Mouse (Mus musculus): Measurements from ENCODE around the gene Exosc9.
A peak's percentile ranks its signal among the peaks of the same experiment; 100 is the strongest.

Gene Exosc9

DNA sequence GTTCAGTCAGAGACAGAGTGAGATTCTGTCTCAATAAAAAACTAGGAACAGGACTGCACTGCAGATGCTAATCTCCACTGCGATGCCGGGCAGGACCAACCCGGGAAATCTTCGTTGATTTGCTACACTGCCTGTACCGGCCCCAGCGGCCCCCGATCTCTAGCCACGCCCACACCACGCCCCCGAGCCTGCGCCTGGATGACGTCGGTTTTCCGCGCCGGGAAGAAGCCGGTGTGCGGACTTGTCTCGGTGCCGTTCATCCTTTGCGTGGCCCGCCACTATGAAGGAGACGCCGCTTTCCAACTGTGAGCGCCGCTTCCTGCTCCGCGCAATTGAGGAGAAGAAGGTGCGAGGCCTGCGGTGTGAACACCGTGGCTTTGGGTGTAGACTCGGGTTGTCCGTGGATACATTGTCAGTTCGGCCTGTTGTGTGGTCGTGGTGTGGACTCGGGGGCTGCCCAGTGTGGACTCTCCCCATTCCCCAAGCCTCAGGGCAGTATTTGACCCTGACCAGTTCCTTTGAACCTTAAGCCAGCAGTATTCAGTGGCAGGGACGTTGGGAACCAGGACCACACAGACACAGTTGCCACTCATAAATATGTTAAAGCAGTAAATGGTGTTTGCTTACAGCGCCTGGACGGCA, at the start of gene Exosc9:
TSS of gene Exosc9 (plus strand) at position 201 of the 642 bp plus-strand sequence.
- peak; percentile 98 for DNase-seq

DNA sequence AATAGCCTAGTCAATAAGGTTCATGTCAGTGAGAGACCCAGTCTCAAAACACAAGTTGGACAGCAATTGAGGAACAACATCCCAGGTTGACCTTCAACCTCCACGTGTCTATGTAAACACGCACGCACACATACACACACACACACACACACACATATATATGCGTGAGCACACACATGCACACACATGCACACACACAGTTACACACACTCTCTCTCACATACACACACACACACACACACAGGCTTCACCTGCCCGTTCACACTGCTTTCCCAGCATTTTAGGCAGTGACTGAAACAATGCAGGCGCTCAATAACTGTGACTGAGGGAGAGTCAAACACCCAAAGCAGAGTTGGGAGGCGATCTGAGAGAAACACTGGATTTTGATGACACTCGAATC, 47.1 kb upstream of the Exosc9 start:
- no peak for DNase-seq

DNA sequence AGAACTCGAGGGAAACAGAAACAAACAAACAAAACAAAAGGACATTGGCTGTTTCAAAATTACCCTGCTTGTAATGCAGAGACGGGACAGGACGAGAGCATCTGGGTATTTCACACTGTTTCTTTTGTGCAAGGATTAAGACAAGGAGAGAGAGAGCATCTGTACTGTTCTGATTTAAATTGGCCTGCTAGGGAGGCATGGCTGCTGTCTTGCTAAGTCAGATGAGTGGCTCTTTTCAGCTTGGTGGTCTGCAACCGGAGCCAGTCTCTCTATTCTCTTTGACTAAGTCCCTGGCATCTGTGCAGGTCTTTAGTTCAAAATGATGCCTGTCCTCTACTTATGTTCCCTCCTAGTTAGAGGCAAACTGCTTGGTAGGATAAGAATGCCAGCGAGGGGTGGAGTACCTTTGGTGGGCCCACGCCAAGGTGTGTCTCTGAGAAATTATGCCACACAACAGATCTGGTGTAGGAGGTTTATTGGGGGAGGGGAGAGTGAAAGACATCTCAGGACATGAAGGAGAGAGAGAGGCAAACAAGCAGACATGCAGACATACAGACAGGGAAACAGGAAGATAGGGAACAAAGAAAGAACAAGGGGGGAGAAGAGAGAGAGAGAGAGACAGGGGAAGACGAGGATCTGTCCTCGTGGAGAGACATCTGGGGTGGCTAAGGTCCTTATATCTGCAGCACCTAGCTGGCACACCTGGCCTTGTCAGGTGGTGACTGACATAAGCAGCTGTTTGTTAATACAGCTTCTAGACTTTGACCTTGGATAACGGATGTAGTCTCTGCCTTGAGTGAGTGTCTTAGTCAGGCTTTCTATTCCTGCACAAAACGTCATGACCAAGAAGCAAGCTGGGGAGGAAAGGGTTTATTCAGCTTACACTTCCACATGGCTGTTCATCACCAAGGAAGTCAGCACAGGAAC, 46.3 kb upstream of the Exosc9 start:
- DNase-seq, result no peak

DNA sequence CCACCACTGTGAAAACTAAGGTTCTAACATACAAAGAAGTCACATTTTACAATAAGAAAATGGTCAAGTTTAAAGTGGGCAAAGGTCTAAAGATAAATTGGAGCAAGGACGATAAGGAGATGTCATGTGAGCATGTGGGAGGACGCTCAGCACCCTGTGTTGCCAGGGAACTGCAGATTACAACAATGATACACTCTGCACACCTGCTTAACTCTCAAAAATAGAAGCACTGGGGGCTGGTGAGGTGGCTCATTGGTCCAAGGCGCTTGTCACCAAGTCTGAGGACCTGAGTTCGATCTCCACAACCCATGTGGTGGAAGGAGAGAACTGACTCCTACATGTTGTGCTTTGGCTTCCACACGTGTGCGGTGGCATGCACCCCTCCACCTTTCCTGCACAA, 40.9 kb upstream of the Exosc9 start:
- DNase-seq, result no peak

DNA sequence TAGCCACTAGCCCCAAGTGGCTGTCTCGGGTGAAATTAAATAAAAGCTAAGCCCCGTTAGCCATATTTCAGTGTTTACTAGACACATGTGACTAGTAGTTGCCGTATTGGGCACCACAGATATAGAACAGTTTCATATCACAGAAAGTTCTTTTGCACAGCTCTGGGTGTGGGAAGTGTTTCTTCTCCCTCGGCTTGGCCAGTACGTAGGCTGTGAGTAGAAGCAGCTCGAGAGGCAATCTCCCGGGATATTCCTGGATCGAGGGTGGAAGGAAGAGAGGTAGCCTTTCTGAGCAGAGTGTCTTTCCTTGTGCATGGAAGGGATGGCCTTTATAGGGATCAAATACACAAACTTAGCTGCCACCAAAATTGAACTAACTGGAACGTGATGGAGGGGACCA, 36.2 kb upstream of the Exosc9 start:
- DNase-seq, result no peak

DNA sequence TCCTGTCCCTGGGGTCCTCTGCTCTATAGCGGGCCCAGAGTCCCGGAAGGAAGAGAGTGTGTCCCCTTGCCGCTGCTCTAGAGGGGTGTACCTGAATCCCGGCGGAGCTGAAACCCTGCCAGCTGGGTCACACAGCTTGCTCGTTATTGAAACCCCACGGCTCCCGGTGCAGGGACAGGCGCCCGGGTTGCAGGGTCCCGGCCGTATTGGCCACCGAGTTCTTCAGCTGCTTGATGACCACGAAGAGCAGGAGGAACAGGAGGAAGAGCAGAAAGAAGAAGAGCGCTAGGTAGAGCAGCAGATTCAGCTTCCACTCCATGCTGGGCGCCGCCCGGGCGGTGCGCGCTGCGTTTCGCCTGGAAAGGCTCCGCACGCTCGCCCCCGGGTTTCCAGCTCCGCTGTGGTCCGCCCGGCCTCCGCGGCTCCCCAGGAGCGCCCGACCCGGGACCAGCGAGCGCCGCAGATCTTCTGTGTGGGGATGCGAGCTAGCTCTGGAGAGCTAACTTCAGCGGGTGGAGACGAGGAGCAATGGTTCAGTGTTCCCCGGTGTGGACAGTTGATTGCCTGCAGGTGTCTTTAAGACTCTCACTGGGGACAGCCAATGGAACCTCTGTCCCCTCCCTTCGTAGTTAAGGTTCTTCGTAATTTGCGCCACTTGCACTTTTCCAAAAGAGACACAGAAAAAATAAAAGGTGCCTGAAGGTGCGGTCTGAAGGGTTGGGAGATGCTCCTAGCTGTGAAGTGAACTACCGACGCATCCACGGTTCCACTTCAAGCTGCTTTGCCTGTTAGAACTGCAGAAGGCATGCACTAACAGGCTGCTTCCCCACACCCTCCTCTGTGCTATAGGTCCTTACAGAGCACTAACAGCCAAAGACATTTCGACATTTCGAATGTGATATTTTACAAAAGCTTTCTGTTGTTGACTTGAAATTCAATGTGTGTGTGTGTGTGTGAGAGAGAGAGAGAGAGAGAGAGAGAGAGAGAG, 31.0 kb upstream of the Exosc9 start, which contains the start of gene Gm11549:
TSS of gene Gm11549 (minus strand) at position 741 of the 988 bp plus-strand sequence.
- peak; percentile 31 for DNase-seq

DNA sequence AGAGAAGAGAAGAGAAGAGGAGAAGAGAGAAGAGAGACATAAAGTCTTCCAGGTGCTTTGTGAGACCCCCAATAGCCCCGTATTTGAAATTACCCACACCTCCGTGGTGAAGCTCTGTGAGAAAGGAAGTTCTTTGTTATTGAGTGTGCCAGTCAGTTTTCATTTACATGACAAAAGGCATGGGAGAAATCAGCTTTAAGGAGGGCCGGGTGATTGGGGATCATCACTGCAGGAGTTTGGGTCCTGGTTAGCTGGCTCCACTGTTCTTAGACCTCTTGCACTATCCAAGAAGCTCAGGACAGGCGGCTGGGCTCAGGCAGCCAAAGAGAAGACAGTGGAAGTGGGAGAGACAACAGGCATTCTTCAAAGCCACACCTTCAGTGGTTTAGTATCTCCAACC, 30.3 kb upstream of the Exosc9 start:
- DNase-seq, result no peak

DNA sequence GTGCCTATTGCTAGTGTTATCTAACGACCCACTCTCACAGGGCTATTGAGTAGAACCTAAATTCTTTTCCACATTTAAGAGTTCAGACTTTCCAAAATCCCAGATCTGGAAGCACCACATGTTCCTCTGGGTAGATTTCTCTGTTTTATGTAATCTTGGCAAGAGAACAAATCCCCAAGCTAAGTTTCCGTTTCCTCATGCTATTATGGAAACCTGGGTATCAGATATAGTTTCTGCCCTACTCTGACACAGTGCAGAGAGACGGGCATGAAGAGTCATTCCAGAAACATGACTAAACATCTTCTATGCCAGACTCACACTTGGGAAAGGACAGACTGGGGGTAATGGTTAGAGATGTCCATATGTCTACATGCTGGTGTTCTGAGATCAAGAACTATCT, 27.9 kb upstream of the Exosc9 start:
- no peak for DNase-seq

DNA sequence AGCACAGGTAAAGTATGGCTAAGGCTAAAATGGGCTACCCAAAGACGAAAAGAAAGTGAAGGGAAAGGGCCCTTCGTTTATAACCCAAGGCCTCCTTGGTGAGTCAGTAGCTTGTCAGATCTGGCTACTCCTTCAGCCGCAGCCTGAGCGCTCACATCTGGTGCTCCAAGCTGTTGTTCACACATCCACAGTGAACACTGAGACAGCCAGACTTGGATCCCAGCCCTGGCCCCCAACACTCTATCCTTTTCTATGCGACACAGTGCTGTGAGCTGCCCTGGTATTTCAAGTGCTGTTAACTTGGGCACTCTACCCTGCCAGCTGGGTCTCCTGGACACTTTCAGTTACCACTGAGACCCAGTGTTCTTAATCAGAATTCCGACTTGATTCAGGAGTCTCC, 22.1 kb upstream of the Exosc9 start:
- no peak for DNase-seq

DNA sequence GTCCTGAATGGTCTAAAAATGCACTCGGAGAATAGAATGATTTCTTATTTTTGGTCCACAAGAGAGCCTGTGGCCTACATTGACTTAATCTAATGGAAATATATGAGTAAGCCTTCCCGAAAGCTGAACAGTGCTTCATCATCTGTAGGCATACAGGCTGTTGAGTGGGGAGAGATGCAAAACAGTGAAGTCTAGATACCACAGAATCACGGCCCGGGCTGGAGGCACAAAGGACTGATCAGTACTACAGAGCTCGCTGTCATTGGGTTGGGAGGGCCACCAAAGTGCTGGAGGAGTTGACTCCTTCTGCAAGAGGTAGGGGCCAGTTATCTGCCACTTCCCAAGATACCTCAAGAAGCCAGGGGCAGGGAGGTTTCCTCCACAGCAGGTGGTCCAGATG, 21.6 kb upstream of the Exosc9 start:
- no peak for DNase-seq

DNA sequence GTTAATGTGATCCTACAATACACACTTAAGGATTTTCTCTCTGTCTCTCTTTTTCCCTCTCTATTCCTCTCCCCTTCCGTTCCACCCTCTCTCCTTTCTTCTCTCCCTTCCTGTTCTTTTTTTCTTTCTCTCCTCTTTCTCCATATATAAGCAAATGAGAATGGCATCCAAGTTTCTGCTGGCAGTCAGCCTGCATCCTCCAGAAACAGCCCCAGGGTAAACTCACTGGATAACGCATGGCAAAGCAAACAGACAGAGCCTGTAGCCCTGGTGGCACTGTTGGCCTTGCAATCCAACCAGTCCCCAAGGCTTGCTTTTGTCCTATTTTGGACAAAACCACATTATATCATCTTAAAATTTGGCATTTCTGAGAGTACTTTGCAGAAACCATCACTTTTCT, 21.2 kb upstream of the Exosc9 start:
- DNase-seq, result no peak

DNA sequence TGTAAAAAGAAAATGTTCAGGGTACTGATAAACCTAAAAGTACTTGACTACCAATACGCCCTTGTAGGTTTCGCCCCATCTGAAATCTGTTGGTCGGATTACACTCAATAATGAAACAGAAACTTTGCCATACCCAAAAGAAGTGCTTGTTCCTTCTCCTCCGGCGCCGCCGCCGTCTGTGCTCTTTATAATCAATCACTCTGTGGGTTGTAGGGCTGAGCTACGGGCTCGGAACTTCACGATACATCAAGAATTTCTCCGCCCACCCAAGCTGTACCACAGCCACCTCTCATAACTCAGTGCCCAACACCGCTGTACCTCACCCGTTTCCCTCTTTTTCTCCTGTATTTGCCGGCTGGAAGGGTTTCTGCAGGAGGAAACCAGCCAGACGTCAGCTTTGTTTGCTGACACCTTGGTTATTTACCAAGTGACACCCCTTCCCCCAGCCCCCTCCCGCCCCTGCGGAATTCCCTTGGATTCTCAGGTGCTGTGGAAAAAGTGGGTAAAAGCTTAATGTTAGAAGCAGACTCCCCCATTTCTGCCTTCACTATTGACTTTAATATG, 20.3 kb upstream of the Exosc9 start:
- no peak for DNase-seq

DNA sequence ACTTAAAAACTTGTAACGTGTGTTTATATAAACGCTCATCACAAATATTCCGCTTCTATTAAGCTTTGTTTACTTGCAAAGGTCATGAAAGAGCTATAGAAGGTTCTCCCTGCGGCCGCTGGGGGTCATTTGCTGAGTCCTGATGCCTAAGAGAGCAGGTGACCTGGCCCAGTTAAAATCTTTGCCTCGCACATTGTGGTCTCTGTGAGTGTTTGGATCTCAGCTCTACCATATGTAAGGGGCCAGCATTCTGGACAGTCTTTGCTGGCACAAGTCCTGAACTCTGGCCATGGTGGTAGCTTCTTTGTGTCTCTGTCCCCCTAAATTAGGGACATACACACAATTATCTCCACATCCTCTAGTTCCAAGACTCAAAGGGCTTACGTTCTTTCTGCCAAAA, 19.7 kb upstream of the Exosc9 start:
- no peak for DNase-seq

DNA sequence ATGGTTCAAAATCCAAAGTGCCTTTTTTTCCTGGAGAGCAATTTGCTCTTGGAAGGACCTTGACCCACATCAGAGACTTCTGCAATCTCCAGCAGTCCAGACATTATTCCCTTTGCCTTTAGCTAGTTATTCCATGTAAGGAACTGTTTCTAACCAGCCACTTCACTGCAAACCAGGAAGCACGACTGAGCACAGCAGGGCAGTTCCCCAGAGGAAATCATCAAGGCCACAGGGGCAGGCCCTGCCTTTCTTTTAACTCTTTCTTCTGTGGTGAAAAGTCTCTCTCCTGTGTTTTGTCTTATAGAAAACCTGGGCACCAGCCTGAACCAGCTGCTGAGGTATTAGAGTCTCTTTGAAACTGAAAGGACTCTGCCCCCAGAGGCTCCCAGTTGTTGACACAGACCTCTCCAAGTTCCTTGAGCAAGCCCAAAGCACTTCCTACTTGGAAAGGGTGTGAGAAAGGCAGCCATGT, 19.2 kb upstream of the Exosc9 start:
- no peak for DNase-seq

DNA sequence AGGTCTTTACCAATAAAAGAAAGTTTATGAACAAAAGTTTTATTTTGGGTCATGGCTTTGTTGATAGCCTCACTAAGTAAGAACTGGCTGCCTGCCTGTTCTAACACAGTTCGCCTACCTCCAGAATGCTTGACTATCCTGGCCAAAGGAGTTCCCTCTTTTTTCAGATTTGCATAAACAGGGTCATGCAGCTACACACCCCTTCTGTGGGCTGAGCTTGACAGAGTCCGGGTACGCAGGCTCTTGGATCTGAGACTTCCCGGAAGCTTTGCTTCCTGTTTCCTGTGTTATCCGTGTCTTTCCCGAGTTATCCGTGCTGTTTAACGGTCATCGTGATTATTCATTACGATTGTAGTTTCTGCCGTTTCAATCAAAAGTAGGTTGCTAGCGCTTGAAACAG, 16.4 kb upstream of the Exosc9 start:
- no peak for DNase-seq

DNA sequence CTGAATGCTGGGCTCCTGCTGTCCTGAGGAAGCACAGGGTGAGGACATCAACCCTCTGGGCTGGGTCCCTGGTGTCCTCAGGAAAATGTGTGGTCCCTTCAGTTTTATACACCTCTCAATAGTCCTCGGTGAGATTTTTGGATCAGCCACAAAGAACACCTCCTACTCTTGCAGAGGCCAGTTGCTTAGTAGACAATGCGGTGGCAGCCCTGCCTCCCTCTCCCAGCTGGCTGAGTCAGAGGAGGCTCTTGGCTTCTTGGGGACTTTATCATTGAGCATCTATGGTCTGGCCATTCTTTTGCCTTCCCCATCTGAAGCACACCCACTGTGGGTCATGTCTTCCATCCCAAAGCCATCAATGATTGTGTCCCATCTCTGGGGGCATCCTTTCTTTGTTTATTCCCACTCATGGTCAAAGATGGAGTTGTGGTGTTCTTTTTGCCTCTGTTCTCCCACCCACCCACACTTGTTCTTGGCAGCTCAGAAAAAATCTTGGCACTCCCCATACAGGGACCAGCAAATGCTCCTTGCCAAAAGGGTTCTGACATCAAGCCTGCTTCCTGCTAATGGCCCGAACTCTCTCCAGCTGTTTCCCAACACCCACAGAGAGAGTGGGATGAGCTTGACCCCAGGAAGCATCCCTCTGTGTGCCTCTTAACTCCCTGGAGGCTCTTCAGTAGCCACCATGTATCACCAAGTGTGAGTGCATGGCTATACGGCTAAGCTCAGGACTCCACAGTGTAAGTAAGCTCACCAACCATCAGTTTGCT, 14.5 kb upstream of the Exosc9 start:
- DNase-seq, result no peak

DNA sequence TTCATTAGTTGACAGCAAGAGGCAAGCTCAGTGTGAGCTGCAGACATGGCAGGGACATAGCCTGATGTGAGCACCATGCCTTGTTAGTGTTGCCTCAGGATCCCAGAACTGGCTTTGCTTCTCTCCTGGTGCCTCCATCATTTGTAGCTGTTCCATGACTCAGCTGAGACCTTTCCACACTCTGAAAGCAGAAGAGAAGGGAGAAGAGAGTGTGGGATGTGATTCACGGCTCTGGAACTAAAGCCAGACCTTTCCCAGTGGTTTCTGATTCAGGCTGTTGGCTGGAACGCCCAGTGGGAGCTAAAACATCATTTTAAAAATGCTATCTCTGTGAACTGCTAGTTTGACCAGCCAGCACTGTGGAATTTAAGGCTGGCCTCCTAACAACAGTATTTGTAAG, 11.7 kb upstream of the Exosc9 start:
- DNase-seq, result no peak

DNA sequence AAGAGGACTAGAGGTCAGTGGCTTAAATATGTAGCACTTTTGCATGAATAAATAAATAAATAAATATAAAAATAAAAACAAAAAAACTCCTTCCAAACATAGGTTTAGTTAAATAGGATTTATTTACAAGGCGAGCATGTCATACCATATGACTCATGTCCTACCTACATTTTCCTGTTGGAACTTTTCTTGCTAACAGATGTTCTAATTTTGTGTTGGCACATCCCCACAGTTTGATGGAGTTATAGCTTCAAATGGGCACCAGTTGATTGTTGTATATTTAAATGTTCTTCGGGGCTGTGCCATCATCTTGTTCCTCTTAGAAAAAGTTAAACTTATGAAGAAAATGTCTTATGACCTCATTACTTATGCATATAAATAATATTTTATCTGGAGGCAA, 11.0 kb upstream of the Exosc9 start:
- no peak for DNase-seq

DNA sequence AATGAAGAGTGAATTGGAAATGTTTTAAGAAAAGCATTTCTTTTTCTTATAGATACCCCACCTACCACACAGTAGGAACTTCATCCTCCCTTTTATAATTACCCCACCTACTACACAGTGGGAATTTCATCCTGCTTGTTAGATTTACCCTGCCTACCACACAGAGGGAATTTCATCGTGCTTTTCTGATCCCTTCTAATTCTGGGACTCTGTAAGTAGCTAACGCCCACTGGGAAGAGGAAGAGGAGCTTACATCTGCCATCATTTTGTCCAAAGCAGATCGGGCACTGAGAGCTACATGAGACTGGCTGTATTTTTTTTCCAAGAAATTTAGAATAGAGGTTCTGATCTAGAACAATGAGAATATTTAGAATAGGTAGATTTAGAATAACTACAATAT, 7.4 kb upstream of the Exosc9 start:
- DNase-seq, result no peak

DNA sequence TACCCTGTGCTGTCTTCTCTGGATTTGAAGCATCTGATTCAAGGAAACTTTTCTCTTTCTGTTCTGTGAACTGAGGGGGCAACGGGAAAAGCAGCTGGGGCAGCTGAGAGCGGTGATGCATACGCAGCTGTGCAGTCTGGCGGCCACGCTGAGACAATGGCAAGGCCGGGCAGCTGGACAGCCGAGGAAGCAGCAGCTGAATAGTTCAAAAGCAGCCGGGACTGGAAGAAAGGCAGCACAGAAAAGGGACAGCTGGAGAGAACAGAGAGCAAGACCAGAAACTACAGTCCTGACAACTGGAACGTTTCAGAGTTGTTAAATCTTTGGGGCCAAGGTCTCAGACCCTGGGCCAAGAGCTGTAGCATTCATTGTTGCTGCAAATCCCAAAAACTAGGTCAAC, 1.1 kb upstream of the Exosc9 start:
- no peak for DNase-seq

DNA sequence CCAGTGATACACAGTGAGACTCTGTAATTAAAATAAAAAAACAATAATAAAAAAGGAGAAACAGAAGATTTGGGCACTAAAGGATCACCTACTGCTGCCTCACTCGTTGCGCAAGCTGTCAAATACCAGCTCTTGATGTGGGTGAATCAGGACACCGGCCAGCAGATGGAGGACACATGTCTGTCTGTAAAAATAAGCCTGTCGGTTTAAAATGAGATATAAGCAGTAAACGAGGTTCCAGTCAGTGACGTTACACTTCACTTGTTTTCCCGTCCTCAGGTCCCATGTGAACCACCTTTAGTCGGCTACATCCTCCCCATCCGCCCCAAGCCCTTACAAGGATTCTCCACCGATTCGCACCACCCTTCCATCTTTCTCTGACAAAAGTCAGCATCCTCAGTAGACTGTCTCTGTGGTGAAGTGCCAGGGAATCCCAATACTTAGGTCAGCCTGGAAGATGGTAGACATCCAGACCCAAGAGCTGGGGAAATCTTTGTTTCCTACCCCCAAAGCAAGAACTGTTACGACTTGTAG, 488 bp upstream of the Exosc9 start:
- peak; percentile 27 for DNase-seq

DNA sequence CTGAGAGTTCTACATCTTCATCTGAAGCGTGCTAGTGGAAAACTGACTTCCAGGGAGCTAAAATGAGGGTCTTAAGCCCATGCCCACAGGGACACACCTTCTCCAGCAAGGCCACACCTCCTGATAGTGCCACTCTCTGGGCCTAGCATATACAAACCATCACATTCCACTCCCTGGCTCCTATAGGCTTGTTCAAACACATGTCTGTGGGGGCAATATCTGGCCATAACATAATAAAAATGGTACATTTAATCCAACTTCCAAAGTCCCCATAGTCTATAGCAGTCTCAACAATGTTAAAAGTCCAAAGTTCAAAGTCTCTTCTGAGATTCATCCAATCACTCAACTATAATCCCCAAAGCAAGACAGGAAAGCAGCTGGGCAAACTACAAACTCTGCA, 5.2 kb downstream of the Exosc9 start:
- DNase-seq, result no peak
